Mouse (Mus musculus): ENCODE data around the gene Vmn1r28. TPM values are rescaled to one million over a fixed set of nuclear protein-coding genes. Genes with fewer than 3 reads are reported as not detected.
A peak's percentile ranks its signal among the peaks of the same experiment; 100 is the strongest.
"Not testable (repeated sequence)": the region's sequence is repeated elsewhere in the genome, so short reads cannot be mapped to it uniquely, and the experiment has no call there.

Gene Vmn1r28
- total RNA-seq (2021) = not detected
- long read RNA-seq, experiment 1 = 0 reads
- long read RNA-seq, experiment 2 = 0 reads

DNA sequence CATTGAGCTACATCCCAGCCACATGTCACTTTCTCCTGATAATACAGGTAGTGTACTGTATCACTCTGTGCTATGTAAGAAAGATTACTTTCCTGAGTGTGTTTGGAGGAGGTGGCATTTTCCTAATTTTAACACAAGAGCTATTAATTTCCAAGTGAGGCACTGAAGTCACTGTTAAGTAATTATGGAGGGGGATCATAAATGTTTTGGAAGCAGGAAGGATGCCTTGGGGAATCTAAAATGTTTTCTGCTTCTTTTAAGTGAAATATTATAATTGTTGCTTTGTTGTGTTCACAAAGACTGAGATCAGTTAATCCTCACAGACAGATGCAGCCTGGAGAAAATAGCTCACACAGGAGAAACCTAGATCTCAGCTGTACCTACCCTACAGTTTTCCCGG lies at the start of gene Vmn1r28:
TSS of gene Vmn1r28 (plus strand) at position 301 of the 400 bp plus-strand sequence.
- no peak for DNase-seq

- DNase-seq = peak; percentile 2
Observed at GRCm38 (mm10) chr6:58216119-58216518, 45.7 kb upstream of the Vmn1r28 start.

GRCm38 (mm10) chr6:58218721-58219120 lies 43.1 kb upstream of the Vmn1r28 start, which contains the start of gene Vmn1r27:
TSS of gene Vmn1r27 (minus strand) at chr6:58218821.
- no peak for DNase-seq

- DNase-seq = not testable (repeated sequence)
Observed at GRCm38 (mm10) chr6:58279661-58280060, 17.8 kb downstream of the Vmn1r28 start.

DNA sequence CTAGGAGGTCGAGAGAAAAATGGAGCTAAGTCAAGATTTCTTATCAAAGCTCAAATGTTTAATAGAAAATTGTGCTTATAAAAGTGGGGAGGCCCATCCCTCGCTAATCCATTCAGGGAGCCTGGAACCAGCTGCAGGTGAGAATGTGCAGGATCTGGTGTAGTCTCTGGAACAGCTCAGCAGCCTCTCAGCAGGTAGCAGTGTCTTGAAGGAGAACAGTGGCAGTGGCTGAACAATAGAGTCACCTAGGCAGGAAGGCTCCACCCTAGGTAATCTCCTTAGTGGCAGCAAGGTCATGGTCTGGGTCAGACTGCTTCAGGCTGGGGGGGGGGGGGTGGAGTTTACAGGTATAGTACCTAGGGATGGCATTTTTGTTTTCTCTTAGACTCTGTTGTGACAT lies 30.4 kb downstream of the Vmn1r28 start:
- no peak for DNase-seq

DNA sequence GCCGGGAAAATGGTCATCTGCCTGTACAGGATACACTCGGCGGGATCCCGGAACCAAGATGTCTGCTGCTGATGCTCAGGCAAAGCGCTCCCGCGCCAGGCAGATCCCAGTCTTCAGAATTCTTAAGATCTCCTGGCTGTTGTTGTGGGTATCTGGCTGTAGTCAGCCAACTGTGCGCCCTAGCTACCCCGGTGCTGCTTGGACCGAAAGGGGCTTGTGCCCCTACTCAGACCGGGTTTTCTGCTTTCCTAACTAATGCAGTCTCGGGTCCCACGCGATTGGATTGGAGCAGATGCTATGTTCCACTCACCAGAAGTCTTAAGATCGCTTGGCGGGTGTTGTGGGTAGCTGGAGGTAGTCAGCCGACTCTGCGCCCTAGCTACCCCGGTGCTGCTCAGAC lies 36.7 kb downstream of the Vmn1r28 start:
- not testable (repeated sequence) for DNase-seq

DNA sequence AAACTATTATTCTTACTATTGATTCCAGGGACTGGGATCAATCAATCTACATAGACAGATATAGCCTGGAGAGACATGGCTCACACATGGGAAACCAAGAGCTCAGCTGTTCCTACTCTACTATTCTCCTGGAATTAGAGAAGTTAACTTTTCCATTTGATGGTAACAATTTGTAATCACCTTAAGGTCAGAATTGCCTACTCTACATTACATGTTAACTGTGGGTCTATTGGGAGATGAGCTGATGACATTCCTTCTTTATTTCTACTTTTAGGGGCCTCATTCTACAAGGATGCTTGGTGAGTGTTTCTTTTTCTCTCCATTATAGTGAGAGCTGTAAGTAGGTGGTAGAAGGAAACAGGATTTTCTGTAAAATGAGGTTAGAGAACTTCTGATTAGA lies 39.4 kb downstream of the Vmn1r28 start, which contains the start of gene Vmn1r29:
TSS of gene Vmn1r29 (plus strand) at position 301 of the 400 bp plus-strand sequence.
- no peak for DNase-seq

Other genes starting within 250 kb of the Vmn1r28 start
- gene Vmn1r26, start 246.9 kb upstream of the Vmn1r28 start, total RNA-seq (2021) = not detected
- not detected for gene Vmn1r27, start 43.2 kb upstream of the Vmn1r28 start, total RNA-seq (2021)
- gene Vmn1r29, start 39.5 kb downstream of the Vmn1r28 start, total RNA-seq (2021) = not detected
- not detected for gene Vmn1r30, start 181.3 kb downstream of the Vmn1r28 start, total RNA-seq (2021)
- gene Vmn1r31, start 213.3 kb downstream of the Vmn1r28 start, total RNA-seq (2021) = not detected

Measured in adrenal gland, postnatal 10 days (tissue).